Mouse (Mus musculus) thymus, adult 2 months (tissue): ENCODE data around the gene Trpc7.

Experiments used
- CTCF ChIP-seq: fragments of 200-500 bp; IDR thresholded peaks from 2 replicates; pipeline ENCODE4 v1.5.1; 2012; ENCODE audit warnings: mild to moderate bottlenecking, control low read depth, low read length, moderate library complexity, borderline replicate concordance; ENCODE audit not compliant: control insufficient read depth, poor library complexity, insufficient read depth; ENCODE audit errors: extremely low read depth
- POLR2A ChIP-seq: fragments of 200-500 bp; IDR thresholded peaks from 2 replicates; pipeline ENCODE4 v1.6.1; 2012; ENCODE audit warnings: mild to moderate bottlenecking, low read length, control low read depth, moderate library complexity; ENCODE audit not compliant: control insufficient read depth, poor library complexity, insufficient read depth; ENCODE audit errors: extremely low read depth

- TF ChIP-seq CTCF (no peak), POLR2A (no peak)
Measured at GRCm38 (mm10) chr13:56726551-56726950, 169.2 kb downstream of the Trpc7 start.
